In the genomic region with DNA sequence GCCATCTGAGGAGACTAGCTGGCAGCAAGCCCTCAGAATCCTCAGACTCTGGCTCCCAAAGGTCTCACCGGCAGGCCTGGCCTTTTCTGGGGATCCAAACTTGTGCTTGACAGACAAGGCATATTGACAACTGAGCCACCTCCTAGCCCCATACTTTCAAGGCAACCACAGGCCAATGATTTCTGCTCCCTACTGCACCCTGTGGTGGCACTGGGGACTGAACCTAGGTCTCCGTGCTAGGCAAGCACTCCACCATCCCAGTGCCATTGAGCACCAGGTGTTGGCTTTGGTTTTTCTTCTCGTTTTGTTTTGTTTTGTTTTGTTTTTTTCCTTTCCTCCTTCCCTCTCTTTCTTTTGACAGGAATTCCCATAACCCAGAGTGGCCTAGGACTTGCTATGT, we compare ENCODE assay signal across 13 mouse cellular contexts. TPM values are rescaled to one million over a fixed set of nuclear protein-coding genes. Genes with fewer than 3 reads are reported as not detected.
DNase-seq lines count a peak whose midpoint lies in the region; ATAC-seq and TF ChIP-seq lines count a peak whose summit lies in the region.
"Had no signal": no experiment of that assay in that cellular context is flagged by ENCODE, and none has a peak within 500 bp of the region (broad histone marks: within the 10 kb centered on the region; RNA-seq: fewer than 3 reads in every experiment).

No protein-coding gene starts in this region.

- TF ChIP-seq CTCF in cerebellum, adult 2 months (IDR thresholded peaks at IDR 0.05; ENCODE audit: borderline replicate concordance, insufficient read depth, low read depth, low read length), result peak; percentile 49; the same call in 1 of the 2 replicates

- no peak for TF ChIP-seq POLR2A in cerebellum, adult 2 months (IDR thresholded peaks at IDR 0.05; ENCODE audit: borderline replicate concordance, insufficient read depth, low read length)

- H3K4me3 ChIP-seq in cerebellum, adult 2 months (replicated peaks; ENCODE audit: insufficient read depth, low read depth, low read length), result no peak overlapping the region
- no peak overlapping the region for H3K4me3 ChIP-seq in liver, embryonic 13.5 days (replicated peaks)
- no peak overlapping the region for H3K4me3 ChIP-seq in liver, embryonic 11.5 days (ENCODE audit: low read depth, low read length)
- no peak overlapping the region for H3K4me3 ChIP-seq in forebrain, embryonic 14.5 days (ENCODE audit: low read depth, low read length)
- H3K4me3 ChIP-seq: forebrain, embryonic 12.5 days; hindbrain, embryonic 12.5 days; limb, embryonic 13.5 days; midbrain, embryonic 13.5 days had no signal

- H3K9me3 ChIP-seq in liver, embryonic 13.5 days (replicated peaks), result no peaks in the 10 kb centered on the region
- no peaks in the 10 kb centered on the region for H3K9me3 ChIP-seq in liver, embryonic 11.5 days (ENCODE audit: control insufficient read depth, low read length)
- no peaks in the 10 kb centered on the region for H3K9me3 ChIP-seq in forebrain, embryonic 14.5 days (replicated peaks; ENCODE audit: control insufficient read depth, low read length)
- H3K9me3 ChIP-seq: forebrain, embryonic 12.5 days; hindbrain, embryonic 12.5 days; limb, embryonic 13.5 days; midbrain, embryonic 13.5 days had no signal

- no peak for DNase-seq in cerebellum, adult 2 months
- DNase-seq in cerebellum, postnatal 36 days, result no peak
- no peak for DNase-seq in liver, embryonic 13.5 days
- DNase-seq in liver, embryonic 11.5 days (ENCODE audit: low spot score), result no peak
- peak; percentile 12 to 23 for DNase-seq in B cell, adult 2 months
- DNase-seq in c-Kit-positive CD71-positive TER-119-negative erythroid progenitor cells, embryonic 14.5 days (ENCODE audit: low read depth), result peak; percentile 19
- no peak for DNase-seq in embryo, embryonic 10.5 days (ENCODE audit: low spot score)
- DNase-seq in forebrain, embryonic 14.5 days (ENCODE audit: low spot score), result no peak
- DNase-seq: adrenal gland, adult 8-10 months had no signal

- WGBS in cerebellum, adult 2 months, result 66% methylated on average over 3 of the region's 3 CpGs
- 47% methylated on average over 3 of the region's 3 CpGs for WGBS in liver, embryonic 13.5 days (ENCODE audit: insufficient replicate concordance)
- WGBS in liver, embryonic 11.5 days, result 68% methylated on average over 3 of the region's 3 CpGs
- WGBS in forebrain, embryonic 14.5 days, result 59% methylated on average over 3 of the region's 3 CpGs

- H3K36me3 ChIP-seq in liver, embryonic 13.5 days, result no peaks in the 10 kb centered on the region
- H3K36me3 ChIP-seq in liver, embryonic 11.5 days (ENCODE audit: control insufficient read depth, insufficient read depth, low read length), result no peaks in the 10 kb centered on the region; the same call in 1 of the 2 replicates
- no peaks in the 10 kb centered on the region for H3K36me3 ChIP-seq in forebrain, embryonic 14.5 days (ENCODE audit: control insufficient read depth, insufficient read depth, low read length)
- H3K36me3 ChIP-seq: forebrain, embryonic 12.5 days; midbrain, embryonic 13.5 days had no signal

- no peak for ATAC-seq in liver, embryonic 13.5 days (ENCODE audit: low read depth)
- ATAC-seq in liver, embryonic 11.5 days (replicated peaks; ENCODE audit: low FRiP score), result no peak
- no peak for ATAC-seq in forebrain, embryonic 14.5 days
- ATAC-seq: midbrain, embryonic 13.5 days had no signal

- no peak overlapping the region for H3K9ac ChIP-seq in liver, embryonic 13.5 days
- no peak overlapping the region for H3K9ac ChIP-seq in liver, embryonic 11.5 days (ENCODE audit: low read depth, low read length)
- H3K9ac ChIP-seq in forebrain, embryonic 14.5 days (ENCODE audit: low read length), result no peak overlapping the region
- H3K9ac ChIP-seq: forebrain, embryonic 12.5 days; hindbrain, embryonic 12.5 days; limb, embryonic 13.5 days; midbrain, embryonic 13.5 days had no signal

- no peak overlapping the region for H3K4me2 ChIP-seq in liver, embryonic 13.5 days
- no peak overlapping the region for H3K4me2 ChIP-seq in liver, embryonic 11.5 days
- H3K4me2 ChIP-seq in forebrain, embryonic 14.5 days (ENCODE audit: low read length), result no peak overlapping the region
- H3K4me2 ChIP-seq: forebrain, embryonic 12.5 days; hindbrain, embryonic 12.5 days; limb, embryonic 13.5 days; midbrain, embryonic 13.5 days had no signal

- H3K27ac ChIP-seq in cerebellum, adult 2 months (ENCODE audit: insufficient read depth, low read length), result no peak overlapping the region
- peak overlapping the region; percentile 39; the same call in 1 of the 2 replicates for H3K27ac ChIP-seq in liver, embryonic 13.5 days
- no peak overlapping the region for H3K27ac ChIP-seq in liver, embryonic 11.5 days (ENCODE audit: low read depth, low read length)
- H3K27ac ChIP-seq in forebrain, embryonic 14.5 days (ENCODE audit: low read depth, low read length), result no peak overlapping the region
- H3K27ac ChIP-seq: forebrain, embryonic 12.5 days; hindbrain, embryonic 12.5 days; limb, embryonic 13.5 days; midbrain, embryonic 13.5 days had no signal

- no peaks in the 10 kb centered on the region for H3K27me3 ChIP-seq in cerebellum, adult 2 months (ENCODE audit: control insufficient read depth, insufficient read depth, low read length)
- H3K27me3 ChIP-seq in liver, embryonic 13.5 days, result no peaks in the 10 kb centered on the region
- no peaks in the 10 kb centered on the region for H3K27me3 ChIP-seq in liver, embryonic 11.5 days (replicated peaks; ENCODE audit: control insufficient read depth, insufficient read depth, low read length)
- H3K27me3 ChIP-seq in forebrain, embryonic 14.5 days (replicated peaks; ENCODE audit: control insufficient read depth, insufficient read depth, low read length), result no peaks in the 10 kb centered on the region
- H3K27me3 ChIP-seq: forebrain, embryonic 12.5 days; hindbrain, embryonic 12.5 days; limb, embryonic 13.5 days; midbrain, embryonic 13.5 days had no signal

- H3K4me1 ChIP-seq in cerebellum, adult 2 months (ENCODE audit: control insufficient read depth, insufficient read depth, low read length), result peaks cover 8% of the 10 kb centered on the region
- H3K4me1 ChIP-seq in liver, embryonic 13.5 days (replicated peaks), result peaks cover 26% of the 10 kb centered on the region
- no peaks in the 10 kb centered on the region for H3K4me1 ChIP-seq in liver, embryonic 11.5 days (replicated peaks; ENCODE audit: control insufficient read depth, insufficient read depth, low read length)
- no peaks in the 10 kb centered on the region for H3K4me1 ChIP-seq in forebrain, embryonic 14.5 days (ENCODE audit: control insufficient read depth, insufficient read depth, low read length)
- H3K4me1 ChIP-seq: hindbrain, embryonic 12.5 days had no signal

RNA-seq across cellular contexts. Expression of a gene that starts 10.0 kb away (rescaled TPM):
- polyA plus RNA-seq in cerebellum, adult 2 months (2012; rRNA removed), result 44.7 and 50.6 TPM in 2 replicates
- 2.6 and 3.4 TPM in 2 replicates for polyA plus RNA-seq in liver, embryonic 13.5 days (2015; fragmentation: Nextera tagmentation; extraction: Ambion mirVana)
- 4.7 and 6.7 TPM in 2 replicates for polyA plus RNA-seq in liver, embryonic 11.5 days (2014; fragmentation: Nextera tagmentation; extraction: Ambion mirVana)
- polyA plus RNA-seq in forebrain, embryonic 14.5 days (2014; fragmentation: Nextera tagmentation; extraction: Ambion mirVana), result 0.99 and 1.3 TPM in 2 replicates

RNA-seq across cellular contexts. Expression of a gene that starts 26.7 kb away (rescaled TPM):
- not detected in 2 replicates for polyA plus RNA-seq in cerebellum, adult 2 months (2012; rRNA removed)
- polyA plus RNA-seq in liver, embryonic 13.5 days (2015; fragmentation: Nextera tagmentation; extraction: Ambion mirVana), result 15.5 and 16.1 TPM in 2 replicates
- 16.1 and 17.4 TPM in 2 replicates for polyA plus RNA-seq in liver, embryonic 11.5 days (2014; fragmentation: Nextera tagmentation; extraction: Ambion mirVana)
- polyA plus RNA-seq in forebrain, embryonic 14.5 days (2014; fragmentation: Nextera tagmentation; extraction: Ambion mirVana), result 0.26 TPM in 1 of 2 replicates, not detected in the other

RNA-seq across cellular contexts. Expression of a gene that starts 43.9 kb away (rescaled TPM):
- polyA plus RNA-seq in cerebellum, adult 2 months (2012; rRNA removed), result 39.3 and 41.4 TPM in 2 replicates
- polyA plus RNA-seq in liver, embryonic 13.5 days (2015; fragmentation: Nextera tagmentation; extraction: Ambion mirVana), result 3.9 and 4.1 TPM in 2 replicates
- 14.9 and 21.6 TPM in 2 replicates for polyA plus RNA-seq in liver, embryonic 11.5 days (2014; fragmentation: Nextera tagmentation; extraction: Ambion mirVana)
- polyA plus RNA-seq in forebrain, embryonic 14.5 days (2014; fragmentation: Nextera tagmentation; extraction: Ambion mirVana), result 6.7 and 10.3 TPM in 2 replicates

RNA-seq across cellular contexts. Expression of a gene that starts 48.5 kb away (rescaled TPM):
- polyA plus RNA-seq in cerebellum, adult 2 months (2012; rRNA removed), result 3.8 TPM in 2 replicates
- polyA plus RNA-seq in liver, embryonic 13.5 days (2015; fragmentation: Nextera tagmentation; extraction: Ambion mirVana), result 86.3 and 91.5 TPM in 2 replicates
- polyA plus RNA-seq in liver, embryonic 11.5 days (2014; fragmentation: Nextera tagmentation; extraction: Ambion mirVana), result 151 and 170 TPM in 2 replicates
- polyA plus RNA-seq in forebrain, embryonic 14.5 days (2014; fragmentation: Nextera tagmentation; extraction: Ambion mirVana), result 53.7 and 64.3 TPM in 2 replicates

Comparison
In these comparisons a context has a peak if more than half of its experiments do, and no peak if none do; other contexts are left out.
1. DNase-seq: peak in B cell, adult 2 months (2 of 2) and c-Kit-positive CD71-positive TER-119-negative erythroid progenitor cells, embryonic 14.5 days (single experiment); none in cerebellum, adult 2 months (0 of 2), cerebellum, postnatal 36 days (0 of 2), liver, embryonic 13.5 days (single experiment), liver, embryonic 11.5 days (single experiment), embryo, embryonic 10.5 days (single experiment) and forebrain, embryonic 14.5 days (single experiment).
2. RNA of a gene that starts 26.7 kb away (polyA plus RNA-seq): 16.1 to 17.4 TPM in liver, embryonic 11.5 days and 15.5 to 16.1 TPM in liver, embryonic 13.5 days; 0.26 TPM in forebrain, embryonic 14.5 days and not detected in cerebellum, adult 2 months; every median in the first group is over 10 times any median in the second.